In genomic region chr13:24231746-24232483, GRCm38 (mm10) we compare ENCODE assay signal across 28 mouse cellular contexts. TPM values are rescaled to one million over a fixed set of nuclear protein-coding genes. Genes with fewer than 3 reads are reported as not detected.
DNase-seq lines count a peak whose midpoint lies in the region; ATAC-seq and TF ChIP-seq lines count a peak whose summit lies in the region.
"Had no signal": no experiment of that assay in that cellular context is flagged by ENCODE, and none has a peak within 500 bp of the region (broad histone marks: within the 10 kb centered on the region; RNA-seq: fewer than 3 reads in every experiment).

No protein-coding gene starts in this region.

- H3K9ac ChIP-seq in forebrain, postnatal 0 days, result no peak overlapping the region
- H3K9ac ChIP-seq in forebrain, embryonic 11.5 days (ENCODE audit: low read length), result no peak overlapping the region
- H3K9ac ChIP-seq: embryonic facial prominence, embryonic 15.5 days; heart, embryonic 15.5 days; liver, embryonic 15.5 days; lung, embryonic 15.5 days; midbrain, embryonic 13.5 days; neural tube, embryonic 12.5 days had no signal

- no peak overlapping the region for H3K4me2 ChIP-seq in forebrain, postnatal 0 days (ENCODE audit: low read depth)
- H3K4me2 ChIP-seq in forebrain, embryonic 11.5 days (ENCODE audit: low read depth, low read length, severe bottlenecking), result no peak overlapping the region
- H3K4me2 ChIP-seq: embryonic facial prominence, embryonic 15.5 days; heart, embryonic 15.5 days; liver, embryonic 15.5 days; lung, embryonic 15.5 days; midbrain, embryonic 13.5 days; neural tube, embryonic 12.5 days had no signal

- H3K4me1 ChIP-seq in forebrain, postnatal 0 days (ENCODE audit: insufficient read depth), result 0 out of 2 replicates have a peak, but pooled peaks cover 4% of the 10 kb centered on the region
- no peaks in the 10 kb centered on the region for H3K4me1 ChIP-seq in forebrain, embryonic 11.5 days (replicated peaks; ENCODE audit: control insufficient read depth, insufficient read depth, low read length)
- H3K4me1 ChIP-seq: heart, embryonic 15.5 days; liver, embryonic 15.5 days; lung, embryonic 15.5 days; neural tube, embryonic 12.5 days had no signal

- H3K27ac ChIP-seq in forebrain, postnatal 0 days (ENCODE audit: low read depth, low read length), result peak overlapping the region; percentile 17; the same call in 1 of the 2 replicates
- H3K27ac ChIP-seq in forebrain, embryonic 11.5 days (ENCODE audit: low read depth, low read length), result no peak overlapping the region
- peak overlapping the region; percentile 71 for H3K27ac ChIP-seq in layer of hippocampus, adult 2 months
- H3K27ac ChIP-seq: embryonic facial prominence, embryonic 15.5 days; gastrocnemius, adult 2 months; heart, embryonic 15.5 days; left cerebral cortex, adult 2 months; liver, embryonic 15.5 days; lung, embryonic 15.5 days; midbrain, embryonic 13.5 days; neural tube, embryonic 12.5 days had no signal

- H3K27me3 ChIP-seq in forebrain, postnatal 0 days (ENCODE audit: insufficient read depth, low read length), result no peaks in the 10 kb centered on the region
- no peaks in the 10 kb centered on the region for H3K27me3 ChIP-seq in forebrain, embryonic 11.5 days (ENCODE audit: control insufficient read depth, insufficient read depth, low read length)
- H3K27me3 ChIP-seq: embryonic facial prominence, embryonic 15.5 days; heart, embryonic 15.5 days; lung, embryonic 15.5 days; midbrain, embryonic 13.5 days; neural tube, embryonic 12.5 days had no signal

- peak; percentile 37 for DNase-seq in cerebellum, adult 11-12 months
- DNase-seq in cerebellum, postnatal 36 days, result no peak
- DNase-seq in forebrain, postnatal 0 days, result peak; percentile 20
- no peak for DNase-seq in forebrain, embryonic 11.5 days (ENCODE audit: low spot score)
- no peak for DNase-seq in layer of hippocampus, adult 2 months (ENCODE audit: low spot score in 2 of 2)
- DNase-seq in layer of hippocampus, postnatal 36 days, result no peak
- DNase-seq in frontal cortex, postnatal 10 days (ENCODE audit: low spot score in 2 of 2), result no peak
- DNase-seq: adrenal gland, postnatal 14 days; gastrocnemius, adult 2 months; heart, postnatal 4 days; kidney, adult 18-20 months; kidney, postnatal 4 days; layer of hippocampus, adult 9-11 months; left cerebral cortex, postnatal 4 days; liver; lung, postnatal 36 days; retina, postnatal 1 day; right cerebral cortex, postnatal 25 days had no signal

- no peaks in the 10 kb centered on the region for H3K9me3 ChIP-seq in forebrain, postnatal 0 days (ENCODE audit: low read length)
- no peaks in the 10 kb centered on the region for H3K9me3 ChIP-seq in forebrain, embryonic 11.5 days (ENCODE audit: control insufficient read depth, low read length)
- H3K9me3 ChIP-seq: embryonic facial prominence, embryonic 15.5 days; heart, embryonic 15.5 days; liver, embryonic 15.5 days; lung, embryonic 15.5 days; midbrain, embryonic 13.5 days; neural tube, embryonic 12.5 days had no signal

- WGBS in forebrain, postnatal 0 days, result 58% methylated on average over 10 of the region's 10 CpGs
- 89% methylated on average over 10 of the region's 10 CpGs for WGBS in forebrain, embryonic 11.5 days

- H3K4me3 ChIP-seq in forebrain, postnatal 0 days (ENCODE audit: low read depth, low read length), result no peak overlapping the region
- H3K4me3 ChIP-seq in forebrain, embryonic 11.5 days (ENCODE audit: low read depth, low read length), result no peak overlapping the region
- H3K4me3 ChIP-seq in layer of hippocampus, adult 2 months, result no peak overlapping the region
- H3K4me3 ChIP-seq: embryonic facial prominence, embryonic 15.5 days; gastrocnemius, adult 2 months; heart, embryonic 15.5 days; left cerebral cortex, adult 2 months; liver, embryonic 15.5 days; lung, embryonic 15.5 days; megakaryocyte, embryonic 14.5 days; midbrain, embryonic 13.5 days; neural tube, embryonic 12.5 days had no signal

- no peak for TF ChIP-seq CTCF in forebrain, postnatal 0 days (IDR thresholded peaks at IDR 0.05; ENCODE audit: low read depth)
- no peak for TF ChIP-seq CTCF in layer of hippocampus, adult 2 months (conservative IDR thresholded peaks at IDR 0.05)

- H3K36me3 ChIP-seq in forebrain, postnatal 0 days (ENCODE audit: insufficient read depth), result no peaks in the 10 kb centered on the region
- no peaks in the 10 kb centered on the region for H3K36me3 ChIP-seq in forebrain, embryonic 11.5 days (ENCODE audit: control insufficient read depth, insufficient read depth, low read length)
- H3K36me3 ChIP-seq: embryonic facial prominence, embryonic 15.5 days; heart, embryonic 15.5 days; liver, embryonic 15.5 days; lung, embryonic 15.5 days; midbrain, embryonic 13.5 days; neural tube, embryonic 12.5 days had no signal

- peak; percentile 25; the same call in 1 of the 2 replicates for ATAC-seq in forebrain, postnatal 0 days
- no peak for ATAC-seq in forebrain, embryonic 11.5 days (replicated peaks; ENCODE audit: low FRiP score)
- ATAC-seq in erythroblast, adult 5-6 weeks (replicated peaks; ENCODE audit: low FRiP score, poor library complexity, severe bottlenecking), result no peak
- ATAC-seq: inflammation-experienced regulatory T-cells, adult 6 months; midbrain, embryonic 13.5 days had no signal

RNA-seq across cellular contexts. Expression of gene Carmil1, which starts 48.7 kb away (rescaled TPM):
- 44.4 and 47.9 TPM in 2 replicates for total RNA-seq in forebrain, postnatal 0 days (2014; rRNA removed)
- polyA plus RNA-seq in forebrain, postnatal 0 days (2015; fragmentation: Nextera tagmentation; extraction: Ambion mirVana), result 25.1 and 30.2 TPM in 2 replicates
- 27.7 and 30.0 TPM in 2 replicates for polyA plus RNA-seq in forebrain, embryonic 11.5 days (2014; fragmentation: Nextera tagmentation; extraction: Ambion mirVana)
- 10 to 100 TPM; 37.0 to 47.9 TPM for total RNA-seq in layer of hippocampus, adult 2 months (2021)
- total RNA-seq in layer of hippocampus, postnatal 36 days (2021), result 10 to 100 TPM; 46.4 to 47.3 TPM
- 1.3 TPM in 1 of 2 replicates, not detected in the other for total RNA-seq in erythroblast, adult 5-6 weeks (2015; ENCODE audit: low replicate concordance)
- total RNA-seq in erythroblast, adult 5-6 weeks (2017; ENCODE audit: low replicate concordance), result 0.34 and 2.0 TPM in 2 replicates

Comparison
In these comparisons a context has a peak if more than half of its experiments do, and no peak if none do; other contexts are left out.
1. DNase-seq: peak in cerebellum, adult 11-12 months (single experiment) and forebrain, postnatal 0 days (single experiment); none in cerebellum, postnatal 36 days (0 of 2), forebrain, embryonic 11.5 days (single experiment), layer of hippocampus, adult 2 months (0 of 2), layer of hippocampus, postnatal 36 days (0 of 2) and frontal cortex, postnatal 10 days (0 of 2).
2. RNA of gene Carmil1, which starts 48.7 kb away (total RNA-seq): 44.4 to 47.9 TPM in forebrain, postnatal 0 days, 37.0 to 47.9 TPM in layer of hippocampus, adult 2 months and 46.4 to 47.3 TPM in layer of hippocampus, postnatal 36 days; 0.34 to 2.0 TPM in erythroblast, adult 5-6 weeks; every median in the first group is over 10 times any median in the second.